ENCODE assay signal across 16 mouse cellular contexts in the genomic region with DNA sequence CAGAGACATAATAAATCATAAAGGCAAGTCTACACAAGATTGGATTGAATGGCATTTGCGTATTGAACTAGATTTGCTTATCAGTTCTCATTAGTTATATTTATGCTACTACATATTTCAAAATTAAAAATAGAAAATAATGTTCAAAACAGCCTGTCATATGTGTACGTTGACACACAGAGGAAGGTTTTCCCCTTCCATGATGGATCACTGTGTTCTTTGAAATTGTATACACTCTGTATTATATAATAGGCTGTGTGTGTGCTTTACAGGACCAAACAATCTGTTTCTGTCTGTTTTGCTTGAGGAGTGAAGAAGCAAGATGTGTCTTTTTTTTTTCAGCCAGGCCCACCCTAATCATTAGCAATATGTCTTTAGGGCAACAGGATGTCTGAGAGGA.
"Had no signal": no experiment of that assay in that cellular context is flagged by ENCODE, and none has a peak within 500 bp of the region (broad histone marks: within the 10 kb centered on the region; RNA-seq: fewer than 3 reads in every experiment).

No protein-coding gene starts in this region.

- H3K4me3 ChIP-seq: neural tube, embryonic 13.5 days; neural tube, embryonic 15.5 days; stomach, embryonic 15.5 days had no signal

- H3K4me1 ChIP-seq: neural tube, embryonic 13.5 days; neural tube, embryonic 15.5 days; stomach, embryonic 15.5 days had no signal

- H3K4me2 ChIP-seq: neural tube, embryonic 13.5 days; neural tube, embryonic 15.5 days; stomach, embryonic 15.5 days had no signal

- DNase-seq: retina, postnatal 1 day; right cerebral cortex, adult 18-20 months; right cerebral cortex, postnatal 14 days; right cerebral cortex, postnatal 25 days; right cerebral cortex, postnatal 4 days; spleen, adult 18-20 months; thymus, adult 18-20 months; thymus, adult 2 months; thymus, postnatal 14 days; thymus, postnatal 25 days; thymus, postnatal 36 days; thymus, postnatal 4 days had no signal

- H3K9ac ChIP-seq: neural tube, embryonic 13.5 days; neural tube, embryonic 15.5 days; stomach, embryonic 15.5 days had no signal

- H3K36me3 ChIP-seq: neural tube, embryonic 13.5 days; neural tube, embryonic 15.5 days; stomach, embryonic 15.5 days had no signal

- H3K9me3 ChIP-seq: neural tube, embryonic 13.5 days; neural tube, embryonic 15.5 days; stomach, embryonic 15.5 days had no signal

- H3K27me3 ChIP-seq: neural tube, embryonic 13.5 days; neural tube, embryonic 15.5 days; stomach, embryonic 15.5 days had no signal

- H3K27ac ChIP-seq: neural tube, embryonic 13.5 days; neural tube, embryonic 15.5 days; stomach, embryonic 15.5 days; stomach, postnatal 0 days had no signal
